Mouse (Mus musculus): ENCODE results near the gene Antxr2.

Antxr2 gene

GRCm38 (mm10) chr5:98030902-98031641 is at the start of gene Antxr2:
Antxr2 (minus strand) TSS chr5:98031043.
- peak in 1 of 2 experiments; percentile 47 for DNase-seq

DNA sequence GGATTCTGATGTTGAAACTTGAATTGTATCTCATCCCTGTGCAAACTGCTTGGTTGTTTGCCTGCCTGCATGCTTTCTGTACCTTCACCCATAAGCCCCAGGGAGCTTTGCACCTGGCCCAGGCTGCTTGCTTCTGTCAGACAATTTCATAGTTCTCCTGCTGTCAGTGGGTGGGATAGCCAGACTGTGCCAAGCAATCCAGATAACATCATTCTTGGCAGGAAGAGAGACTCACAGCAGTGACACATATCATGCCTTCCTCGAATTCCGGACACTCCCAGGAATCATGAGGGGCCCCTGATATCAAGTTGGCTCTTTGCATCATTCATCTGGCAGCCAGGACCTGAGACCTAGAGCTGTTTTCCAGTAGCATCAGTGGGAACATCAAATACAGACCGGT is 45.8 kb upstream of the Antxr2 start:
- DNase-seq, result no peak

- DNase-seq, result no peak
Observed at GRCm38 (mm10) chr5:98069191-98069590, 38.3 kb upstream of the Antxr2 start.

DNA sequence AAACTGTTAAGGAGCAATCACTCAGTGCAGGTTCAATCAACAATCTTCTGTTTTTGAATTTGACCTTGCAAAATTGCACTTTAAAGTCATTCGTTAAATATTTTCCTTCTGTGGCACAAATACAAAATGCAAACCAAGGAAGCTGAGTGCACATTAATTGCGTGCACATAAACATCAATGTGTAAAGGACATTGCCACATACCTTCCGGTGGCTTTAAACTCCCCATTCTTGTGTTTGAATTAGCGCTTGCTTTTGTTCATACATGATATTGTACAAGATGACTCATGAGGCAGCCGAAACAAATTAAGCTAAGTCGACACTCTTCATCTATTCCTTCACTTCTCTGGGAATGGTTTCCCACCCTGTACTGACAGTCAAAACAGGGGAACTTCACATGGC is 24.4 kb upstream of the Antxr2 start:
- no peak for DNase-seq

DNA sequence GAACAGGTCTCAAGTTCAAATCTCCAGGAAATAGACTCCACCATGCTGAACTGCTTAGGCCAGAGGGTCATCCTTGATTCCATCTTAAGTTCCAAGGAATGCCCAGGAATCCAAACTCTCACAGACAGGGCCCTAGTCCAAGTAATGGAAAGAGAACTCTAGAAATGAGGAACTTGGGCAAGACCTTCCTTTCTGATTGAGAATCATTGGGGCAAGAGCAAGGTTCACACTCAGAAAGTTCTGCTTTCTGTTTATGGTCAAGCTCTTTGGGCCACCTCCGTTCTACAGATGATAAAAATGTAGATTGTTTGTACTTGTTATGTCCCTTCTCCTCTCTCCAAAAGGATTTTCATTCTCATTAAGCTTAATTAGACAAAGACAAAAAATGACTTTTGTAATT is 24.0 kb upstream of the Antxr2 start:
- no peak for DNase-seq

- no peak for DNase-seq
Observed at GRCm38 (mm10) chr5:98034928-98035327, 4.1 kb upstream of the Antxr2 start.

- no peak for DNase-seq
Observed at GRCm38 (mm10) chr5:98034207-98034606, 3.4 kb upstream of the Antxr2 start.

GRCm38 (mm10) chr5:98032803-98033420 is 2.1 kb upstream of the Antxr2 start:
- DNase-seq, result no peak

DNA sequence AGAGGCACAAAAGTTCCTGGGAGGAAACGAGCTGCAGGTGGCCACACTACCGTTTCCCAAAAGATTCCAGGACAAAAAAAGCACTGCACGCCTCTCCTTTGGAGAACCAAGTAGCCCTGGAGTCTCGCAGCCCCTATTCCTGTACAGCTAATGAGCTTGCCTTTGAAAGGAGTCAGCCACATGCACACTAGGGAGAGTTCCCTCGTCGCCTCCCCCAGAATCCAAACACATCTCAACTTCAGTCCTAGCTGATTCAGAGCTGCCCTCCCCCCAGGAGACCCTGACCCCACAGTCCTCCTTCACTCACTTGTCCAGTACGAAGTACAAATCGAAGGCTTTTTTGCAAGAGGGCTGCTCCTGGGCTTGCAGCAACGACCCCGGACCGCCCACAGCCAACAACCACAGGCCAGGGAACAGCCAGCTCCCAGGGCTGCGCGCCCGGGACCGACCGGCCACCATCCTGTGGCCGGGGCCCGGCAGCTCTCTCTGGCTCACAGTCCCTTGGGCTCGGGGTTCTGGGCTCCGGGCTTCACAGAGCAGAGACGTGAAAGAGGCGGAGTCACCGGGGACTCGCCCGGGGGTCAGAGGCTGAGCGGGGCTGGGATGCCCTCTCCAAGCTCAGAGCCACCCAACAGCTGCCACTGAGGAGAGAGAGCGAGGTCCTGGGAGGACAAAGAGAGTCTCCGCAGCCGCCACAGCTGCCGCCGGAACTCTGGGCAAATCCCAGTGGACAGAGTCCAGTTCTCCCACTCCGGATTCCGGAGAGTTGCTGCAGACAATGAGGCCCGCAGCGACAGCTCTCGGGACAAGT is 547 bp downstream of the Antxr2 start:
- peak; percentile 42 to 49 for DNase-seq

- DNase-seq, result no peak
Observed at GRCm38 (mm10) chr5:98027688-98028389, 3.0 kb downstream of the Antxr2 start.

GRCm38 (mm10) chr5:98025921-98026320 is 4.9 kb downstream of the Antxr2 start:
- DNase-seq, result no peak

DNA sequence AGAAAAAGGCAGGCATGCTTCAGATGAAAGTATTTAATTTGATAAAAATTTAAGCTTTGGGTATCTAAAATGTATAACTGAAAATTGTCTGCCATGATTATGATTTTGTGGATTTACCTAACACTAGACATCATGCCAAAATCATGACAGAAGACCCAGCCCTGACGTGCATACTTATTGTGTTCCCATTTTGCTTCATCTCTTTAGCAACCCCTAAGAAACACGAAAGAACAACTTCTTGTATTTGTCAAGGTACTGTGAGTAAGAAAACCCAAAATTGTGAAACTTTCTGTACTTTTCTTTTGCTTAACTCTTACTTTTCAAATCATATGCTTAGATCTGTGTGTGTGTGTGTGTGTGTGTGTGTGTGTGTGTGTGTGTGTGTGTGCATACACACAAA is 6.3 kb downstream of the Antxr2 start:
- DNase-seq, result no peak

DNA sequence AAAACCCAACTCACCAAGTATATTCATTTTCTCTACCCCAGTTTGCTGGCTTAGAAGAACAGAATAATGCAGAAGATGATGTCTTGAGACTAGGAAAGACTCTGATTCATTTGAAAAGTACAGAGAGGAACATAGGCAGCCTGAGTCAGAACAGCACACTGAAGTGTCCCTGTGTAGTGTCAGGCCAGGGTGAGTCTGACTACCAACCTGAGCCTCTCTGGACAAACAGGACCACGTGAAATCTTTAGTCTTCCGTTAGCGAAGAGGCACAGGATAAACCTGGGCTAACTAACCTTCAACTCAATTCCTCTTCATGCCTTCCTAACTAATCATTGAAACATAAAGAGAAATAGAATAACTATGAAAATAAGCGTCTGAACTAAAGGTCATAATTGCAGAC is 9.3 kb downstream of the Antxr2 start:
- no peak for DNase-seq

GRCm38 (mm10) chr5:98020658-98021057 is 10.2 kb downstream of the Antxr2 start:
- no peak for DNase-seq

GRCm38 (mm10) chr5:98019396-98019795 is 11.4 kb downstream of the Antxr2 start:
- DNase-seq, result no peak

GRCm38 (mm10) chr5:98018162-98018561 is 12.7 kb downstream of the Antxr2 start:
- DNase-seq, result peak in 1 of 2 experiments; percentile 53

- DNase-seq, result peak in 1 of 2 experiments; percentile 51
Observed at GRCm38 (mm10) chr5:98016247-98017203, 14.3 kb downstream of the Antxr2 start.

DNA sequence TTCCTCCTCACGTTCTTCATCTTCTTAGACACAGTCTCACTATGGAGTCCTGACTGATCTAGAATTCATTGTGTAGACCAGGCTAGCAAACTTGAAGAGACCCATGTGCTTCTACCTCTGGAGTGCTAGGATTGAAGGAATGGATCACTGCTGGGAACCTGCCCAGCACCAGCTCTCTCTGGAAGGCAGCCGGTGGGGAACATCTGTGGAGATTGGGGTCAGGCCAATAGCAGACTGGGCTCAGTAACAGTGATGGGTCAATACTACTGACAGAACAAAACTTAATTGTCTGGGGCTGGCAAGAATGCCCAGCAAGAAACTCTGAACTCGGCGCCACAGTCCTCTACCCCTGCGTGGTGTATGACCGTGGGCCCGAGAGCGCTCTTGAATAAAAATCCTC is 25.1 kb downstream of the Antxr2 start:
- no peak for DNase-seq

DNA sequence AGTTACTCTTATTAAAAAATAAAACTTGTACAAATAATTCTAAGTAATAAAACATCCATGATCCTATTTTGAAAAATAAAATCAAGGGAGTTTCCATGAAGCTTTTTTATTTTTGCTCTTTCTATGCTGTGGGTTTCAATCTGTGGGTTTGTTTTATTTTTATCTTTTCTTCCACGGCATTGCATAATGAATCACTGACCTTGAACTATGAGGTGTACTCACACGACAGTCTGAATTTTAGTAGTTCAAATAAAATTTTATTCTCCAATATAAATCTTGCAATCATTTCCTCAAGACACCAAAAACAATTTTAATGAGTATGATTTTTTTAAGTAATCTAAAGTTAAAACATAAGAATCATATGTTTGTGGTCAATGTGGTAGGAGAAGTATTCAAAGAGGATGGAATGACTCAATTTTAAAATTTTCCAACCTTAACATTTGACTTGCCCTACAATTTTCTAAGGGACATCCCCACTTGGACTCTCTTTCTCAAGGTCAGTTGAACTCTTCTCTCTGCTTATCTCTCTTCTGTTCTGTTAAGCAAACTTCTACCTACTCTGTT is 31.5 kb downstream of the Antxr2 start:
- no peak for DNase-seq

- no peak for DNase-seq
Observed at GRCm38 (mm10) chr5:97996500-97997176, 34.2 kb downstream of the Antxr2 start.

- DNase-seq, result no peak
Observed at GRCm38 (mm10) chr5:97995881-97996280, 35.0 kb downstream of the Antxr2 start.

All from thymus, adult 18-20 months (tissue).